Mouse (Mus musculus): Measurements from ENCODE around the gene Ufsp1. TPM values are rescaled to one million over a fixed set of nuclear protein-coding genes. Genes with fewer than 3 reads are reported as not detected.

Ufsp1 gene
- polyA plus RNA-seq, 1 experiment = 9.0 TPM

DNA sequence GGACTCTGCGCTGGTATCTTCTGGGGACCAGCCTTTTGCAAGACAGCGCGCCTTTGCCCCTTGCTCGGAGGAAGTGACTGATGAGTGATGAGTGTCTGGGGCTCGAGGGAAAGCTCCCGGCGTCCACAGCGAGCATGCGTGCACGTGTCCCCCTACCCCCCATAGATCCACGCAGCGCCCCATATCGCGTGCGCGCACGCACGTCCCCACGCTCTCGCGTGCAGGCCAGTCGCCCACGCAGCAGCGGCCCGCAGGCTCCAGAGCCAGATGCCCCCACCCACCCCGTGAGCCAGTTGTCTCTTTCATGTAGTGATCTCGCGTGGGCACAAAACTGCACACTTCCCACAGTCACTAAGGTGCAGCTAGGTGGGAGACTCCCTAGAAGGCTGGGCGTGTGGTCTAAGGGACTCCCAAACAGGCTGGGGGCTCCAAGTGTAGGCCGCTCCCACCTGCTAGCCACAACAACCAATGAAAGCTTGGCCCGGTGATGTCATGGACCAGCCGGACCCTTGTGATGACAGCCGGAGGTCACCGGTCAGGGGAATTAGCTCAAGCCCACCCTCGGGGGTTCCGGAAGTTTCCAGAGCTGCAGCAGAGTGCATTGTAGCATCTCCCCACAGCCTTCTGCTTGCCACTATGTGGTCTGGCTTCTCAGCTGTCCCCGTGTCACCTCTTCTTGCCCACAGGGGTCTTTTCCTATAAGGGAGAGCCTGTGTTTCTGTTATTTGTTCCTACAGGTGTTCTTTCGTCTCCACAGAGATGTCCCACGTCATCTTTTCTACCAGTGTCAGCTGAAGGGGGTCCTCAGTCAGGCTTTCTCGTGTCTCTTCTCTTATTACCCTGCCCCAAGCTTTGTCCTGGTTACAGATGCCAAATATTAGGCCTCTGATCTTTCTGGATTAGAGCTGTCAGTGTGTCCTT is 7.1 kb upstream of the Ufsp1 start, which contains the start of gene Ache:
Ache (plus strand) TSS at position 488 of the 921 bp plus-strand sequence.
- H3K36me3 ChIP-seq (ENCODE audit: control insufficient read depth, insufficient read depth) = no peaks in the 10 kb centered on the region
- H3K4me3 ChIP-seq = peak within 1 kb of the TSS; percentile 19
- no peak within 1 kb of the TSS for H3ac ChIP-seq (ENCODE audit: control insufficient read depth, insufficient read length)
- H3K27me3 ChIP-seq (ENCODE audit: control insufficient read depth, insufficient read depth, insufficient read length) = peaks cover 17% of the 10 kb centered on the region
- TF ChIP-seq MAX (IDR thresholded peaks at IDR 0.05; ENCODE audit: low read depth) = no peak
- TF ChIP-seq CEBPB (IDR thresholded peaks at IDR 0.05; ENCODE audit: insufficient read depth, poor library complexity, severe bottlenecking) = no peak
- TF ChIP-seq USF1 (IDR thresholded peaks at IDR 0.05; ENCODE audit: low read depth) = no peak
- peak in 1 of 3 experiments; percentile 34 for TF ChIP-seq MYOD1 (IDR thresholded peaks at IDR 0.05; ENCODE audit: control insufficient read depth in 1 of 3, insufficient read length in 2 of 3, low read depth in 2 of 3)
- TF ChIP-seq POLR2A (IDR thresholded peaks at IDR 0.05; ENCODE audit: insufficient read length, low read depth) = no peak
- TF ChIP-seq POLR2AphosphoS2 (IDR thresholded peaks at IDR 0.05; ENCODE audit: insufficient read length, low read depth) = no peak
- H3K79me2 ChIP-seq (ENCODE audit: control insufficient read depth, insufficient read depth) = no peaks in the 10 kb centered on the region
- peak within 1 kb of the TSS; percentile 65 for H3K4me2 ChIP-seq (ENCODE audit: low read depth)

DNA sequence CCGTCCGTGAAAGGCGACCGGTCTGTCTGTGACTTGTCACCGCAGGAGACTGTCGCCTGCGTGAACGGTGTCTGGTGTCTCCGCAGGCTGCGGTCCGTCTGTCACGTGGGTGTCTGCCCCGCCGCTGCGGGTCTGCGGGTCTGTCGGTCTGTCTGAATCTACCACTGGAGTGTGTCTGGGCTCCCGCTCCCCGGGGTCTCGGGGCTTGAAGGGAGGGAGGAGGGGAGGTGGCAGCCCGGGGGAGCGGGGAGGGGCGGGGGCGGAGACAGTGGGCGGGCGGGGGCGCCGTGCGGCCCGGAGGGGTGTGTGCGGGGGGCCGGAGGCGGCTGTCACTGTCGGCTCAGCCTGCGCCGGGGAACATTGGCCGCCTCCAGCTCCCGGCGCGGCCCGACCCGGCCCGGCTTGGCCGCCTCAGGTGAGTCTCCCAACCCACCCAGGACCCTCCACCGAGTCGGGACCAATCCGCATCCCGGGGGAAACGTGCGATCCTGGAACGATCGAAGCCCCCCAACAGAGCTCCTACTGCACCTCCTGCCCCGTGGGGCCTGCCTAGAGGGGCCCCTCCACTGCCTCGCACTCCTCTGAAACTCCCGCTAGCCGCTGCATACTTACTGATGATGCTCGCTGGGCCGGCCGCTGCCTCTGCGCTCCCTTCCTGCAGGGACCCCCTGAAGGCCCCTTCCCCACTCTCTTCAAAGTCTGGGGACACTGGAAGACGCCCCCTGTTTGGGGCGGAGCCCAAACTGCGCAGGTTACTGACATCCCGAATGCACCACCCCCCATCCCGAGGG is 6.3 kb upstream of the Ufsp1 start:
- peaks cover 17% of the 10 kb centered on the region for H3K27me3 ChIP-seq (ENCODE audit: control insufficient read depth, insufficient read depth, insufficient read length)
- H3K36me3 ChIP-seq (ENCODE audit: control insufficient read depth, insufficient read depth) = no peaks in the 10 kb centered on the region
- no peak overlapping the region for H3ac ChIP-seq (ENCODE audit: control insufficient read depth, insufficient read length)
- H3K79me2 ChIP-seq (ENCODE audit: control insufficient read depth, insufficient read depth) = no peaks in the 10 kb centered on the region
- peak overlapping the region; percentile 65 for H3K4me2 ChIP-seq (ENCODE audit: low read depth)
- TF ChIP-seq CEBPB (IDR thresholded peaks at IDR 0.05; ENCODE audit: insufficient read depth, poor library complexity, severe bottlenecking) (no peak), POLR2AphosphoS2 (IDR thresholded peaks at IDR 0.05; ENCODE audit: insufficient read length, low read depth) (no peak), MYOD1 (IDR thresholded peaks at IDR 0.05; ENCODE audit: control insufficient read depth in 1 of 3, insufficient read length in 2 of 3, low read depth in 2 of 3) (no peak), TCF12 (IDR thresholded peaks at IDR 0.05; ENCODE audit: insufficient read depth, poor library complexity, severe bottlenecking) (no peak), MAX (IDR thresholded peaks at IDR 0.05; ENCODE audit: low read depth) (no peak), SRF (IDR thresholded peaks at IDR 0.05; ENCODE audit: control insufficient read depth, insufficient read length, low read depth) (no peak), E2F4 (IDR thresholded peaks at IDR 0.05; ENCODE audit: insufficient read depth) (no peak), REST (IDR thresholded peaks at IDR 0.05; ENCODE audit: insufficient read depth, insufficient read length) (no peak), MYOG (IDR thresholded peaks at IDR 0.05; ENCODE audit: control insufficient read depth in 1 of 3, insufficient read depth in 1 of 3, insufficient read length in 2 of 3, low read depth in 2 of 3) (no peak), POLR2A (IDR thresholded peaks at IDR 0.05; ENCODE audit: insufficient read length, low read depth) (no peak), USF1 (IDR thresholded peaks at IDR 0.05; ENCODE audit: low read depth) (no peak), TCF3 (IDR thresholded peaks at IDR 0.05; ENCODE audit: insufficient read length, low read depth) (no peak)
- peak overlapping the region; percentile 19 for H3K4me3 ChIP-seq

DNA sequence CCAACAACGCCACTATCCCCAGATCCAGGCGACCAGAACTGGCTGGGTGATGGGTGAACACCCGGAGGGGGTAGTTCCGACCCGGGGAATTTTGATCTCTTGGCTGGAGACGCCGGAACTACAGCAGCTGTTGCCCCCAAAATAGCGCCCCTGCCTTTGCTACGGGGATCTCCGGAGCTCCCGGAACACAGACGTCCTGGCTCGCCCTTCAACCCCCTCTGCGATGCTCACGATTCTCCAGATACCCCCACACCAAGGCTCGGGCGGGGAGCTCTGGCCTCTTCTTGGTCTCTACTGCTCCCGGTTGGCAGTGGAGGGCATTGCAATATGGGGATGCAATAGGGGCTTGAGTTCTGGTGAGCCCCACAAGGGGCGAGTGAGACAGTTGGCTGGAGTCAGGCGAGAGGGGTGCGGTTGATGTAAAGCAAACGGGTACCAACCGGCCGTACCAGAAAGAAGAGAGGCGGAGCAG is 5.4 kb upstream of the Ufsp1 start:
- H3K36me3 ChIP-seq (ENCODE audit: control insufficient read depth, insufficient read depth) = no peaks in the 10 kb centered on the region
- peak overlapping the region; percentile 57 for H3K4me2 ChIP-seq (ENCODE audit: low read depth)
- no peak overlapping the region for H3ac ChIP-seq (ENCODE audit: control insufficient read depth, insufficient read length)
- TF ChIP-seq MYOD1 (IDR thresholded peaks at IDR 0.05; ENCODE audit: control insufficient read depth in 1 of 3, insufficient read length in 2 of 3, low read depth in 2 of 3) = peak; percentile 10 to 79 (median 36)
- peak in 2 of 3 experiments; percentile 56 to 86 for TF ChIP-seq MYOG (IDR thresholded peaks at IDR 0.05; ENCODE audit: control insufficient read depth in 1 of 3, insufficient read depth in 1 of 3, insufficient read length in 2 of 3, low read depth in 2 of 3)
- no peak for TF ChIP-seq TCF12 (IDR thresholded peaks at IDR 0.05; ENCODE audit: insufficient read depth, poor library complexity, severe bottlenecking)
- no peak for TF ChIP-seq TCF3 (IDR thresholded peaks at IDR 0.05; ENCODE audit: insufficient read length, low read depth)
- peak overlapping the region; percentile 19 for H3K4me3 ChIP-seq
- H3K27me3 ChIP-seq (ENCODE audit: control insufficient read depth, insufficient read depth, insufficient read length) = peaks cover 17% of the 10 kb centered on the region
- no peaks in the 10 kb centered on the region for H3K79me2 ChIP-seq (ENCODE audit: control insufficient read depth, insufficient read depth)

DNA sequence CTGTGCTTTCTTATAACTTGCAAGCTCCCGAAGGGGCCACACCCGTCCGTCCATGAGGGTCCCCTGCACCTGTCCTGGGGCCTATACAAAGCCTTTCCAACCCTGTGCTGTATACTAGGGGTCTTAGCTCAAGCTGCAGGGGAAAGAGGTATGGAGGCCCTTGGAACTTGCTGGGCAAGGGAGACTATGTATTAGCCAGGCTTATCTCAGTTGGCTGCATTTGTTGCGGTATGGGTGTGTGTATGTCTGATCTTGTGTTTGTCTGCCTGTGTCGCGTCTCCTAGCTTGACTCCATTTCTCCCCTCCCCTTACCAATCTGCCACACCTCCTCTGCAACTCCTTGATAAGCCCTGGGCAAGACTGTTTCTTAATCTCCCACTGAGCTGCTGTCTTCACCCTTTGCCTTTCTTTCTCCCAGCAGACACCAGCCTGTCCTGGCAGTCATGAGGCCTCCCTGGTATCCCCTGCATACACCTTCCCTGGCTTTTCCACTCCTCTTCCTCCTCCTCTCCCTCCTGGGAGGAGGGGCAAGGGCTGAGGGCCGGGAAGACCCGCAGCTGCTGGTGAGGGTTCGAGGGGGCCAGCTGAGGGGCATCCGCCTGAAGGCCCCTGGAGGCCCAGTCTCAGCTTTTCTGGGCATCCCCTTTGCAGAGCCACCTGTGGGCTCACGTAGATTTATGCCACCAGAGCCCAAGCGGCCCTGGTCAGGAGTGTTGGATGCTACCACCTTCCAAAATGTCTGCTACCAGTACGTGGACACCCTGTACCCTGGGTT is 4.7 kb upstream of the Ufsp1 start:
- Histone ChIP-seq H3K79me2 (ENCODE audit: control insufficient read depth, insufficient read depth) (no peaks in the 10 kb centered on the region), H3ac (ENCODE audit: control insufficient read depth, insufficient read length) (no peak overlapping the region), H3K27me3 (ENCODE audit: control insufficient read depth, insufficient read depth, insufficient read length) (peaks cover 17% of the 10 kb centered on the region), H3K4me3 (peak overlapping the region; percentile 19), H3K36me3 (ENCODE audit: control insufficient read depth, insufficient read depth) (no peaks in the 10 kb centered on the region), H3K4me2 (ENCODE audit: low read depth) (peak overlapping the region; percentile 57)
- TF ChIP-seq SRF (IDR thresholded peaks at IDR 0.05; ENCODE audit: control insufficient read depth, insufficient read length, low read depth) = no peak
- TF ChIP-seq TCF12 (IDR thresholded peaks at IDR 0.05; ENCODE audit: insufficient read depth, poor library complexity, severe bottlenecking) = no peak
- TF ChIP-seq TCF3 (IDR thresholded peaks at IDR 0.05; ENCODE audit: insufficient read length, low read depth) = no peak
- TF ChIP-seq REST (IDR thresholded peaks at IDR 0.05; ENCODE audit: insufficient read depth, insufficient read length) = no peak
- TF ChIP-seq E2F4 (IDR thresholded peaks at IDR 0.05; ENCODE audit: insufficient read depth) = no peak
- no peak for TF ChIP-seq CEBPB (IDR thresholded peaks at IDR 0.05; ENCODE audit: insufficient read depth, poor library complexity, severe bottlenecking)
- no peak for TF ChIP-seq MYOG (IDR thresholded peaks at IDR 0.05; ENCODE audit: control insufficient read depth in 1 of 3, insufficient read depth in 1 of 3, insufficient read length in 2 of 3, low read depth in 2 of 3)
- no peak for TF ChIP-seq MAX (IDR thresholded peaks at IDR 0.05; ENCODE audit: low read depth)
- no peak for TF ChIP-seq POLR2AphosphoS2 (IDR thresholded peaks at IDR 0.05; ENCODE audit: insufficient read length, low read depth)
- TF ChIP-seq USF1 (IDR thresholded peaks at IDR 0.05; ENCODE audit: low read depth) = no peak
- no peak for TF ChIP-seq POLR2A (IDR thresholded peaks at IDR 0.05; ENCODE audit: insufficient read length, low read depth)
